Mouse (Mus musculus) liver, adult 2 months (tissue): Measurements from ENCODE around the gene Zfp467.

Experiments used
- CTCF ChIP-seq: fragments of 200-500 bp; IDR thresholded peaks from 2 replicates; pipeline ENCODE4 v1.5.1; 2011; ENCODE audit warnings: low read depth, low read length, control low read depth
- POLR2A ChIP-seq: fragments of 200-500 bp; IDR thresholded peaks from 2 replicates; pipeline ENCODE4 v1.6.1; 2011; ENCODE audit warnings: low read length, control low read depth; ENCODE audit not compliant: insufficient read depth; ENCODE audit errors: extremely low read depth

DNA sequence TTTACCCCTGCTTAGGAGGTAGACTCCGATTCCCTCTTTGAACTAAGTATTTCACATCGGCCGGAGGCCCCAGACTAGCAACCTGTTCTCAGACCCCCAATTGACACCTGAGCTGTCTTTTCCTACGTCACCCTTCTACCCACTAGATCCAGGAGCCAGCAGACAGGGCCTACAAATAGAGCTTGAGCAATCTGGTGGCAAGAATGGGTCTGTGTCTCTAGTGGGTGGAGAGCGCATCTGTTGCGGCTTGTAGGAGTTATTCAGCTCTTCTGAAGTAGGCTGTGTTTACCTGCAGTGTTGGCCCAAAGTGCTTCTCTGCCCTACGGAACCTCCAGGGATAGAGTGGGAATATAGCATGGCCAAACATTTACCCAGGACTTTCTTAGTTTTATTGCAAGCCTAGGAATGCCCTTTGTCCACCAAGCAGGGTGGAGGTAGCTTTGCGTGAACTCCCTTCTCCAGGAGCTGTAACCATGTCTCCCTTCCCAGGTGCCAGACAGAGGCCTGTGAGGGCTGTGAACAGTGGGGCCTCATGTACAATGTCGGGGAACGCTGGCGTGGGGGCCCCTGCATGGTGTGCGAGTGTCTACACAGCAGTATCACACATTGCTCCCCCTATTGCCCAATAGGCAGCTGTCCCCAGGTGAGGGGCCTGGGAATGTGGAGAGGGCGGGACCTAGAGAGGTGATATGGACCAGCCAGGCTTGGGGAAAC, 19.5 kb upstream of the Zfp467 start:
- TF ChIP-seq CTCF = no peak
- TF ChIP-seq POLR2A = no peak
